Mouse (Mus musculus): ENCODE measurements around the gene Samd14.

Samd14 gene

GRCm38 (mm10) chr11:94988780-94989561 lies 20.7 kb upstream of the Samd14 start:
- ATAC-seq (ENCODE audit: insufficient number of reproducible peaks, low FRiP score, low TSS enrichment) = no peak

- peak; percentile 38; the same call in 1 of the 2 replicates for ATAC-seq (ENCODE audit: insufficient number of reproducible peaks, low FRiP score, low TSS enrichment)
These were observed 20.1 kb upstream of the Samd14 start for GRCm38 (mm10) chr11:94989562-94990017.

- no peak for ATAC-seq (ENCODE audit: insufficient number of reproducible peaks, low FRiP score, low TSS enrichment)
These were observed 19.5 kb upstream of the Samd14 start for GRCm38 (mm10) chr11:94990102-94990748.

GRCm38 (mm10) chr11:94990749-94991577 lies 18.7 kb upstream of the Samd14 start, which contains the start of gene Ppp1r9b:
Ppp1r9b (plus strand) TSS chr11:94991035.
- peak; percentile 62 for ATAC-seq (ENCODE audit: insufficient number of reproducible peaks, low FRiP score, low TSS enrichment)

GRCm38 (mm10) chr11:94991641-94992479 lies 17.8 kb upstream of the Samd14 start:
- no peak for ATAC-seq (ENCODE audit: insufficient number of reproducible peaks, low FRiP score, low TSS enrichment)

GRCm38 (mm10) chr11:94992480-94992753 lies 17.3 kb upstream of the Samd14 start:
- ATAC-seq (ENCODE audit: insufficient number of reproducible peaks, low FRiP score, low TSS enrichment) = no peak

- no peak for ATAC-seq (ENCODE audit: insufficient number of reproducible peaks, low FRiP score, low TSS enrichment)
These were observed 16.7 kb upstream of the Samd14 start for GRCm38 (mm10) chr11:94992754-94993606.

GRCm38 (mm10) chr11:94994208-94994814 lies 15.4 kb upstream of the Samd14 start:
- ATAC-seq (ENCODE audit: insufficient number of reproducible peaks, low FRiP score, low TSS enrichment) = no peak

- no peak for ATAC-seq (ENCODE audit: insufficient number of reproducible peaks, low FRiP score, low TSS enrichment)
These were observed 14.5 kb upstream of the Samd14 start for GRCm38 (mm10) chr11:94994947-94995772.

GRCm38 (mm10) chr11:94996101-94996500 lies 13.6 kb upstream of the Samd14 start:
- ATAC-seq (ENCODE audit: insufficient number of reproducible peaks, low FRiP score, low TSS enrichment) = no peak

GRCm38 (mm10) chr11:94996984-94997383 lies 12.7 kb upstream of the Samd14 start:
- no peak for ATAC-seq (ENCODE audit: insufficient number of reproducible peaks, low FRiP score, low TSS enrichment)

- no peak for ATAC-seq (ENCODE audit: insufficient number of reproducible peaks, low FRiP score, low TSS enrichment)
These were observed 12.1 kb upstream of the Samd14 start for GRCm38 (mm10) chr11:94997596-94997995.

- no peak for ATAC-seq (ENCODE audit: insufficient number of reproducible peaks, low FRiP score, low TSS enrichment)
These were observed 11.6 kb upstream of the Samd14 start for GRCm38 (mm10) chr11:94998041-94998531.

GRCm38 (mm10) chr11:95000128-95000527 lies 9.6 kb upstream of the Samd14 start:
- no peak for ATAC-seq (ENCODE audit: insufficient number of reproducible peaks, low FRiP score, low TSS enrichment)

GRCm38 (mm10) chr11:95000548-95000947 lies 9.1 kb upstream of the Samd14 start:
- ATAC-seq (ENCODE audit: insufficient number of reproducible peaks, low FRiP score, low TSS enrichment) = no peak

GRCm38 (mm10) chr11:95001058-95001457 lies 8.6 kb upstream of the Samd14 start:
- peak; percentile 63 for ATAC-seq (ENCODE audit: insufficient number of reproducible peaks, low FRiP score, low TSS enrichment)

- ATAC-seq (ENCODE audit: insufficient number of reproducible peaks, low FRiP score, low TSS enrichment) = no peak
These were observed 7.9 kb upstream of the Samd14 start for GRCm38 (mm10) chr11:95001584-95002347.

Data from cerebellum, adult (tissue).